Mouse (Mus musculus) adipocyte (in vitro differentiated cells): ENCODE data around the gene Myd88.
"Not testable (repeated sequence)": the region's sequence is repeated elsewhere in the genome, so short reads cannot be mapped to it uniquely, and the experiment has no call there.

Experiments used
- DNase-seq: peaks from one replicate; pipeline ENCODE4 v3.0.0-alpha.2; 2016; ENCODE audit warnings: low spot score

Myd88 gene

DNA sequence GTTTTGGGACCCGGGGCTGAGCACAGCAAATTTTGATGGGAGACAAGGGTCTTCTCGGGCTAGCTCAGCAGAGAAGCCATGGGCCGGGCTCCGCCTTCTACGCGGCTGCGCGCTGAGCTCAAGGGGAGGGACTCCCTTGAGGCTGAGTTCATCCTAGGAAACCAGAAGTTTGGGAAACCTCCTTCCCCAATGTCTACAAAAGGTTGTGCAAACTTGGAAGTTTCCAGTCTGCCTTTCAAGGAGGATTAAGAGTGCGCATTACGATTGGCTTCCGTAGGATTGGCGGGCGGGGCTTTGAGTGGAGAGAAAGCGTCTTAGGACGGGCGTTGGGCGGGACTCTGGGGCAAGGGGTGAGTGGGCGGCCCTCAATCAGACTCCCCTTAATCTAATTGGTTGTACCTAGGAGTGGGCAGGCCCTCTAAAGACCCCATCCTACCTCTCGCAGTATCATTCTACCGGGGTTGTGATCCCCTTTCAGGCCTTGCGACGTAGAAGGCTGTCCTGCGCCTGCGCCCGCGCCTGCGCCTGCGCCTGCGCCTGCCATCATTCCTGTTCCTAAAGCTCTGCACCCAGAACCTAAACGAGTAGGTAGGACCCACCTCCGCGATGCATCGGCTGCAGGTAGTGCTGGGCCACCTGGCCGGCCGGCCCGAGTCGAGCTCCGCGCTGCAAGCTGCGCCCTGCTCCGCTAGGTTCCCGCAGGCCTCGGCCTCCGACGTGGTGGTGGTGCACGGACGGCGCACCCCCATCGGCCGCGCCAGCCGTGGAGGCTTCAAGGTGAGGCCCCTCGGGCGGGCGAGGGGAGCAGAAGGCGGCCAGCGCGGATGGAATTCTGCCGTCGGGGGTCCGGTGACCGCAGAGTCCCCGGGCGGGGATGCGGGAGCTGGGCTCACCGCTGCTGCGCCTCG lies at the start of gene Myd88:
Gene Myd88 (minus strand): TSS at position 503 of the 908 bp plus-strand sequence.
- peak; percentile 99 for DNase-seq

DNA sequence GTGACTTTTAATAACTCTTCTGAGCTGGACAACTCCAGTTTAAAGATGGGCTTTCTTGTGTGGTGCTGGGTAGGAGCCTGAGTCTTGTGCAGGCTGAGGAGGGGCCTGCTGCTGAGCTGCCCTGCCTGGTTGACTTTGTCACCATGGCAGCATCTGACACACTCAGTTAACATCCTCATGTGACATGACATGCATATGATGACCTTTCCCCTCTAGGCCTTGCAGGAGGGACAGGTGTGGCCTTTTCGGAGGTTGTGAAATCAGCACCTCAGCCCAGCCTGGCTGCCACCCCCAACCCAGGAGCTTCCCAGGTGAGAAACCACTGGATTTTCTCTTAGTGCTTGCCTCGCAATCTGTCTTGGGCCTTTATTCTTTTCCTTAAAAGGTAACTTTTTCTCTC lies 49.0 kb upstream of the Myd88 start:
- DNase-seq: no peak

DNA sequence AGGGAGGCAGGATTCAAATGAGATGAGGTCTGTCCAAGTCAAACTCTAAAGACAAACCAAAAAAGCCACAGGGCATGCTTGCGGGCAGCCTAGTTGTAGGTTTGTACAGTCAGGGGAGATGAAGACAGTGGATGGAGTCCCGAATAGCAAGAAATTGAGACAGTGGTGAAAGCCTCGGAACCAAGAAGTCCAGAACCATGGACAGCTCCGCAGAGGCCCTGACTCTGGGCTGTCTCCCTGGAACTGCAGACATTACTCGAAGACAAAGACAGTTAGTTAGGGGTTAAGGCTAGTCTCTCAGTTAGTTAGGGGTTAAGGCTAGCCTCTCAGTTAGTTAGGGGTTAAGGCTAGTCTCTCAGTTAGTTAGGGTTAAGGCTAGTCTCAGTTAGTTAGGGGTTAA lies 47.7 kb upstream of the Myd88 start:
- DNase-seq: peak; percentile 56

DNA sequence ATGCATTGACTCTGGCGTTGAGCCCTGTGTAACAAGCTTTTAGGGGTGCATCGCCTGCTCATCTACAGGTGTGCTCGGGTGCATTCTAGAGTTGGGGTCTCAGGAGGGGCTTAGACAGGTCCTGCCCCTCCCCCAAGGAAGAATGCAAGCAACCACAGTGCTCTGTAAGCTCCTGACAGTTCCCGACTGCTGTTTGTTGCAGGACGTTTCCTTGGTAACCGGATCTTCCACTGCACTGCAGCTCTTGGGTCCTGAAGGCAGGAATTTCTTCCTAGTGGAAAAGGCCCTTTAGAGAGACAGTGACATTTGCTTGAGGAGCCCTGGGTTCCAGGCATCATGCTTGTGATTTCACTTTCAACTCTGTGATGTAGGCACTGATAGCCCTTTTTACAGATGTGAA lies 41.4 kb upstream of the Myd88 start:
- DNase-seq: no peak

DNA sequence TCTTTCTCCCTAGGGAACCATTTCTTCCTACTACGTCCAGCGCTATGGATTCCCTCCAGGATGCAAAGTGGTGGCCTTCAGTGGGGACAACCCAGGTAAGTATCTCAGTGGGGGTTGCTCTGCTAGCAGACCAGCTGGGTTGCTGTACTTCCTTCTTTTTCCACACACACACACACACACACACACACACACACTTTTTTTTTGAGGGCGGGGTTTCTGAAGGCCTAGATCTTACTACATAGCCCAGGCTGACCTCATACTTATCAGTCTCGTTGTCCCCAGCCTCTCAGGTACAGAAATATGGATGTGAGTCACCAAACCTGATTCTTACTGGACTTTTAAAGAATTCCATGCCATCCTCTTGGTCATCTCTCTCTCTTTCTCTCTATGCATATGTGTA lies 37.0 kb upstream of the Myd88 start:
- DNase-seq: no peak

DNA sequence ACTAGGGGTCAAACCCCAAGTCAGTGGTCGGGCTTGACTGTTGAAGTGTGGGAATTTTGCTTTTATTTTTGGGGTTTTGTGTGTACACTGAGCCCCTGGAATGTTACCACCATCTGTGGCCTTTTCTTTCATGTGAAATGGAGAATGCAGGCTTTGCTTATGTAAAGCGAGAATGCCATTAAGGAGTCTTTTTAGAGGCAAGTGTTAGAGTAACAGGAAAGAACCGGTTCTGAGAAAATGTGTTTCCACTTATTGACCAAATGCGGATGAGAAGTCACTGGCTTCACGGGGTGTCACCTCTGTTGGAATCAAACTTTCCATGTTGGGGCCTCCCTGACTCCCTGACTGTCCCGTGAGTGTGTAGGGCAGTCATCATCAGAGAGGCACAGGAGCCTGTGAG lies 34.3 kb upstream of the Myd88 start:
- DNase-seq: no peak

DNA sequence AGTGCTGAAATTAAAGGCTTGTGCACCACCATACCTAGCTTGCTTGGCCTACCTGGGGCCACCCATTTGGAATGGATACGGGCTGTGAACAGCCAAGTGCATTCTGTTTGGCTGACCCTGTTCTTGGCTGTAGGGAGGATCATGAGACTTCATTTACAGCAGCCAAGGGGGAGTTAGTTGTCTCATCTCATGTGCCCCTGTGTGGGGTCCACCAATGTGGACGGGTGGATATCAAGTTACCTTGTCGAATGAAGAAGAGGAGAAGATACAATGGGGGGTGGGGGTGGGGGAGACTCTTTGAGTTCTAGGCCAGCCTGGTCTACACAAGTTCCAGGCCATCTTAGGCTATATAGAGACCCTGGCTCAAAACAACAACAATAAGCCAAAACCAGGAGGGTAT lies 33.8 kb upstream of the Myd88 start:
- DNase-seq: no peak

DNA sequence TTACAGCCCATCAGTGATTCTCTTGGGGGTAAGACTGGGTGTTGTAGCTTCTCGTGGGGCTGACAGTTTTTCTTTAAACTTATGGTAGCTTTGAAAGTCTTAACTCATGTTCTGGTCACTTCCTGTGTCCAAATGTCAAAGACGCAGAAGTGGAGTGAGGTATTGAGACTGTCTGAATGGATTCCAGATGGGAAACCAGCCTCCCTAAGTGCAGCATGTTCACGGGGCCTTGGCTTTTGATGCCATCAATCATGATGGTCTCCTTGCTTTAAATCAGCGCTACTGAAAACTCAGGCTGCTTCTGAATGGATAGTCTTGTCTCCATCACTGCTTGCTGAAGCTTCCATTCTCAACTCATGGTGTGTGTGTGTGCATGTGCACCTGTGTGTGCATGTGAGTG lies 30.0 kb upstream of the Myd88 start:
- DNase-seq: no peak

DNA sequence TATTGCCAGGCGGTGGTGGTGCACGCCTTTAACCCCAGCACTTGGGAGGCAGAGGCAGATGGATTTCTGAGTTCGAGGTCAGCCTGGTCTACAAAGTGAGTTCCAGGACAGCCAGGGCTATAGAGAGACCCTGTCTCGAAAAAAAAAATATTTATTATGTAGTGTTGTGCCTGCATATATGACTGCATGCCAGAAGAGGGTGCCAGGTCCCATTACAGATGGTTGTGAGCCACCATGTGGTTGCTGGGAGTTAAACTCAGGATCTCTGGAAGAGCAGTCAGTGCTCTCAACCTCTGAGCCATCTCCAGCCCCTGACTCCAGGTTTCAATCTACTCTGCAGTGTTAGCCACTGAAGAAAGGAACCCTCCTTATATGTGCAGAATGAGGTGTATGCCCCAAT lies 29.6 kb upstream of the Myd88 start:
- not testable (repeated sequence) for DNase-seq

DNA sequence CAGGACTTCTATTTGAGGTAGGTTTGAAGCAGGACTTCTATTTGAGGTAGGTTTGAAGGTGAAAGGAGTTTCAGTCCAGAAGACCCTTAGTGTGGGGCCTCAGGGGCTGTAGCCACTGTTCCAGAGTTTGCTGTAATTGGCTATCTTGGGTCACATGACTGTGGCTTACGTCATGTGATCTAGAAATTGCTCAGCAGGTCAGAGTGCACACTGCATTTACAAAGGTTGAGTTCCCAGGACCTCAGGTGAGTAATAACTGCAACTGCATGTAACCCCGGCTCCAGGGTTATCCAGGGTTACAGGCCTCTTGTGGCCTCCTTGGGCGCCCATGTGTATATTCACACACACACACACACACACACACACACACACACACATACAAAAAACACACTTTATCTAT lies 27.2 kb upstream of the Myd88 start:
- DNase-seq: no peak

DNA sequence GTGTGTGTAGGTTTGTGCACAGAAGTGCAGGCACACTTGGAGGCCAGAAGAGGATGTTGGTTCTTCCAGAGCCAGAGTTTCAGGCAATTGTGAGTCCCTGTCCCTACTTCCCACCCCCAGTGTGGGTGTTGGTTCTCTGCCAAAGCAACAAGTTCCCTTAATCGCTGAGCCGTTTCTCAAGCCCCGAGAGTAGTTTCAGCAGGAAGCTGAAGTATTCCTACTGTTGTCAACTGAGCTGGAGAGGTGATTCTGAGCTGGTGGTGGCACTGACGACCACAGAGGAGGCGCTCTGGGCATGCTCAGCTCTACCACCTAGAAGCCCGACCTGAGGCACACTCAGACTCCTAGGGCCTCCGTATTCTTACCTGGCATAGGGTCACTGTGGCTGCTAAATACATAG lies 24.1 kb upstream of the Myd88 start, which contains the start of gene Slc22a14:
Gene Slc22a14 (minus strand): TSS at position 270 of the 400 bp plus-strand sequence.
- DNase-seq: no peak

DNA sequence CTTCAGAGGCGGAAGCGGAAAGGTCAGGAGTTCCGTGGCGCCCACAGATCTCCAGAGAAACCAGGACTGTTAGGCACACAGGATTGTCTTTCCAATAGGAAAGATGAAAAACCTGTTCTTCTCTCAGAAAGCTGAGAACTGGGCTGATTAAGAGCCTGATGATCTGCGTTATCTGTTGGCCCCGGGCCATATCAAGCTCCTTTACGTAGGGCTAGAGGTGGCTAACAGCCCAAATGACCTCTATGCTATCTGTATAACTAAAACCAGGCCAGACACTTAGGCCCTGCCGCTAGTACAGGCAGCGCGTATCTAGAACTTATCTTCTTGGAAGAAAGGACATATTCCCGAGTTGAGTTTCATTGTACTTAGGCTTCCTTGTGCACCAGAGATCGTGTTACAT lies 22.0 kb upstream of the Myd88 start:
- no peak for DNase-seq

DNA sequence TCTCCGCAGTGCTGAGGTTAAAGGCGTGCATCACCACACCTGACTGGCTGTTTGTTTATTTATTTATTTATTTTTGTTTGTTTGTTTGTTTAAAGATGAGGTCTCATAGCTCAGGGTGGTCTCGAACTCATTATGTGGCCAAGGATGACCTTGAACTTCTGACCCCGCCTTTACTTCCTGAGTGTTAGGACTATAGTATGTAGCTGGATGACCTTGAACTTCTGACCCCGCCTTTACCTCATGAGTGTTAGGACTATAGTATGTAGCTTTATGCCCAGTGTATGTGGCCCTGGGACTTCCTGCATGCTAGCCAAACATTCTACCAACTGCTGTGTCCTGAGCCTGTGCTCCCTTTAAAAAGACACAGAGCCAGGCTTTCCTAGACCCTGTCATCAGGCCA lies 20.2 kb upstream of the Myd88 start:
- no peak for DNase-seq

DNA sequence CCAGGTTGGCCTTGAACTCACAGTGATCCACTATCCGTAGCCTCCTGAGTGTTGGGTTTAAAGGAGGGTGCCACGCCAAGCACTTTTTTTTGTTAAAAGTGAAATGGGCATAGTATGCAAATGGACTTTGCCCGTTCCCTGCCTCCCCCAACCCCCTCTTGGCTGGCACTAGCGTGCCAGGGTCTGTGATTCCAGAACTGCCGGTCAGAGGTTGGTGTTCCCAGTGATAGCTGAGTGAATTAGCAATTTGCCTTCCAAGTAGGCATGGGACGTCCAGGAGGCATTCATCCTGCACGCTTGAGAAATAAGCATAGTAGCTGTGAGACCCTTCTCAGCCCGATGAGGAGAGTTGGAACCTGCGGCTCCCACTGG lies 16.8 kb upstream of the Myd88 start:
- no peak for DNase-seq

DNA sequence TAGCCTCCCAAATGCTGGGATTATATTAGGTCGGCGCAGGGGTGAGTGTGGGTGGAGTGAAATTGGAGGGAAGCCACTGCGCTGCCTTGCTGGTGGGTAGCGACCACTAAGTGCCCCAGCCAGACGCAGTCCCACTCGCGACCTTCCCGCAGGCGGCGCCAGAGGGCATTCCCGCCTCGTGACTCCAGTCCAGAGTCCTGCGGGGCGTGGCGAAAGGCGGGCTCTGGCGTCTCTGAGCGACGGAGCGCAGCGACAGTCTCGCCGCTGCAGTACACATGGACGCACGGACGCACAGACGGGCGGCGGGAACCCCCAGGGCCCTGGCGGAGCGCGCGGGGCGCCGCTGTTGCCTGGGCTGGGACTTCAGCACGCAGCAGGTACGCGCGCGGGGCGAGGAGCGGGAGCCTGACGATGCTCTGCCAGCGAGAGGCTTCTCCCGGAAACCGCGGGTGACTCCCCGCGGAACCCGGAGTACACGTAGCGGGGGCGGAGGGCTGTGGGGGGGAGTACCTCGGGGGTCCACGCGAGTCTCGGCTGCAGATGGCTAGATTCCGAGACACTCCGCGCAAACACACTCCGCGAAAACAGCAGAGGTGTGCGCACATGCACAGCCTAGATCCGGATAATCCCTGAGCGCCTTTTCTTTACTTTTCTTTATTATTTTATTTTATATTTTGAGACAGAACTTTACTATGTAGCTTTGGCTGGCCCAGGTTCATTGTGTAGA lies 16.3 kb upstream of the Myd88 start, which contains the start of gene Xylb:
Gene Xylb (plus strand): TSS at position 51 of the 727 bp plus-strand sequence.
- DNase-seq: peak; percentile 82

DNA sequence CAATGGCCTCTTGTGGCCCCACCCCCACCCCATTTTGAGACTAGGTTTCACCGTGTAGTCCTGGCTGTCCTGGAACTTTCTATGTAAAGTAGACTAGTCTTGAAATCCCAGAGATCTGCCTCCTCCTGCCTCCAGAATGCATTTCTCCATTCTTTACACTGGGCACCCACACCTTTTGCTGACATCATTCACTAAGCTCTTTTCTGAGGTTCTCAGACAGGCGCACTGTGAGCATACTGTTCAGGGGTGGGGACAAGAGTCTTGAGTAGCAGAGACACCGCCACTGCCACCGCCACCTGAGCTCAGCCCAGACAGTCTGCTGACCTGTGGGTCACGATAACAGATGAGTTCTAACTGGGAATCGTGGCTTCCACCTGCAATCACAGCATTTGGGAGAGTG lies 14.7 kb upstream of the Myd88 start:
- no peak for DNase-seq

DNA sequence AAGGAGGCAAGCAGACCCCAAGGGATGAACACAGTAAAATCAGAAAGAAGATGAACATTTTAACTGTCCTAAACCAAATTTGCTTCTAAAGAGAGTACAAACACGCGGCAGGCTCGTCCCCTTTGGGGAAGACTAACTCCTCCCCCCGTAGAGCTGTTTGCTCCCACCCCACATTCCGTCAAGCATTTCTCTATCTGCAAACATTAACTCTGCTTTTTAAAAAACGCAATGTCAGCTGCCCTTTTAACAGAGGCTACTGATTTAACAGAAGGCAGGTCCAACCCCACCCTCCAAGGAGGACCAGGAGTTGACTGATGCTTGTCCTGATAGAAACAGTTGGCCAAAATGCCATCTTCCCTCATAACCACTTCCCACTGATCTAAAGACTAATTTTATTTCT lies 12.7 kb upstream of the Myd88 start:
- DNase-seq: no peak

DNA sequence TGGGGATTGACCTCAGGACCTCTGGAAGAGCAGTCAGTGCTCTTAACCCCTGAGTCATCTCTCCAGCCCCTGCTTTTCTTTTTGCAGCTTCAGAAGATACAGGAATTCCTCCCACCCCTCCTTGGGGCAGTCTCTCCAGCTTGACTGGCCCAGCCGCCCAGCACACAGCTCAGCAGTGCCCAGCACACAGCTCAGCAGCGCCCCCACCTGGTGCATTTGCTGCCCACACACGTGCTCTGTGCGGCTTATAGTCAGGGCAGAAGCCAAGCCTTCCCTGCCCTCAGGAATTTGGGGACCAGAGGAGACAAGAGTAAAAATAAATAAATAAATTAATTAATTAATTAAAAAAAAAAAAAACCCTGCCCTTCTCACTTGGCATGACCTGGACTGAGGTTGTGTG lies 10.8 kb upstream of the Myd88 start:
- peak; percentile 74 for DNase-seq

DNA sequence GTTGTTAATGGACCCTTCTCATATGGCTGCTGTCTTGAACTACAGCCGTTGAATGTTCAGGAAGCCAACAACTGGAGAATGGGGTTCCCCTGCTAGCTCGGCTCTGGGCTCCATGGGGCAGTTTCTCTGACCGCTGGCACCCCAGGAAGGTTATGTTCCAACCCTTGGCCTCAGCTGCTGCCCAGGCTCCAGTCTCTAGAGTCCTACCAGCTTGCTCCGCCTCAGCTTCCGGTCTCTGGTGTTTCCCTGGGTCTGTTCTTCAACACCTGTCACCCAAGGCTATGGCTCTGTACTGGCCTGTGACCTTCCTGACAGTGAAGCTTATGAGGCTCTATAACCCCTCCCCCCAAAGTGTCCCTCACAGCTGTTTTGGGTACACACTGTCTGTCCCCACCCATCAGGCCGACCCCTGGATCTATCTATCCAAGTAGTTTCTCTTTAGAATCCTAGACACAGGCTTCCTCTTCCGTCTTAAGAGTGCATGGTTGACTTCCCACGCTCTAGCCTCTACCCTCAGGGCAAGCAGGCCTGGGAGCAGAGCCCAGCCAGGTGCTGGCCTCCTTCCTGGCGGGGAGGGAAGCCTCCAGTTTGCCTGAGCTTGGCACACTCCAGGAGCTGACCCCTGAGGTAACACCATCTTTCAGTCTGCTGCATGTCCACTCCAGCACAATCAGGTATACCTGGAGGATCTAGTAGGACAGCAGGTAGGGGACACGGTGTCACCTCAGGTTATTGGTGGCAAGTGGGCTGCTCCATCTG lies 9.9 kb upstream of the Myd88 start:
- no peak for DNase-seq

DNA sequence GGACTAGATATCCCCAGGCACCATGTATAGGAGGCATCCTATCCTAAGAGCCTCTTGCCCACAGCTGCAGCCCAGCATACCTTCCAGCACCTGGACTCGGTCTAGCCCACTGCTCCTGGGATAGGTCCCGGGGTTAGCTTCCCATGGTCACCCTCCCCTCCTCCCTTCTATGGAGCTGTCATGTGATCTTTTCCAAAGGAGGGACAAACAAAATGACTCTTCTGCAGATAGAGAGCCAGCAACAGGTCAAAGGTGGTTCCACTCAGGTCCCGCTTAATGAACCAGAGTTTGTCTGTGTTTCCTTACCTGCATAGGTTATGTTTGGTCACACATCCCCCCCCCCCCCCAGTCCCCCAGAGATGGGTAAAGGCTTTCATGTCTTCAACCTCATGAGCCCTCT lies 9.3 kb upstream of the Myd88 start:
- no peak for DNase-seq

DNA sequence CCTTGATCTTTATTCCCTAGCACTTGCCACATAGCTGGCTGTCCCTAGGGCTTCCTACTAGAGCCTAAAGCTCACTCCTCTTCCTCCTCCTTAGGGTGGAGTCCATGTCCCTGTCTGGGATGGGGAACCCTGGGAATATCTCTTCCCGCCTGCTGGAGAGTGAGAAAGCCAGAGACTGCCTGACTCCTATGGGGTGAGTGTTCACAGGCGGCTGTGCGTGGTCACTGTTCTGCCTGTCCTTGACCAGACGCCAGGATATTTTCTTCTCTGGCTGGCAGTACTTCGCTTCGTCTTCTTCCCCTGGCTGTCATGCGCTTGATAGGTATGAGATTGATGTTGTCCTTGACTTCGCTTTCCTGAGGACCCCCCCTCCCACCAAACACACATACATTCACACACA lies 5.2 kb upstream of the Myd88 start:
- DNase-seq: no peak

DNA sequence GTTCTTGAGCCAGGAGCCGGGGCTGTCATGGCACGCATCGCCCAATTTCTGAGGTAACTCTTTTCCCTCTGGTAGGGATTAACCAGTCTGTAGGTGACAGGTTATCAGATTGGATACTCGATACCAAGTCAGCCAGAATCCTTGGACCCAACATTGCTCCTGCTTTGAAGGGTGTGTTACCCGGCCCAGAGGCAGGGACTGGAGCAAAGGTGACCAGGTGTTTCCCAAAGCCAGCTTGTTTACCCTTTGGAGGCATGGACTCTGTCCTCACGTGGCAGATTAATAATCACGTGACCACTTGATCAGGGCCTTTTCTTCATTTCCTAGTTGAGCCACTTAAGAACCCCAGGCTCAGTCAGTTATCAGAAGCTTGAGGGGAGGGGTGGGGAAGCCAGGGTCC lies 1.5 kb upstream of the Myd88 start:
- no peak for DNase-seq

DNA sequence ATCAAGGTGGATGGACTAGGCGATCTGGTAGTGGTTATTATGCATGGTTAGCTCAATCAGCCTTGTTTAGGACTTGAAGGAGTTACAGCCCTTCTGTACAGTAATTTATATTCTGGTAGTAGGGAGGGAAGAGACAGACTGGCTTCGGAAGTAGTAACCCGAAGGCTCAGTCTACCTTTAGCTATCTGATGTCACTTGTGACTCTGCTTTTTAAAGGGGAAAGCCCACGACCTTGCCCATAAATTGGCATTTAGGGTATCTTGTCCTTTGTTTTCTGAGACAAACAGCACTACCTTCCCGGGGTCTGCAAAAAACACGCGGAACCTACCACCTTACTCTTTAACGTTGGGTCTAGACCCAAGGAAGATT lies 1.0 kb downstream of the Myd88 start:
- DNase-seq: no peak
